Mouse (Mus musculus) thymus, postnatal 25 days (tissue): ENCODE data around the gene Gpam.
"Not testable (repeated sequence)": the region's sequence is repeated elsewhere in the genome, so short reads cannot be mapped to it uniquely, and the experiment has no call there.

Experiments
- DNase-seq: peaks from one replicate; pipeline ENCODE4 v3.0.0; 2022

The Gpam gene

DNA sequence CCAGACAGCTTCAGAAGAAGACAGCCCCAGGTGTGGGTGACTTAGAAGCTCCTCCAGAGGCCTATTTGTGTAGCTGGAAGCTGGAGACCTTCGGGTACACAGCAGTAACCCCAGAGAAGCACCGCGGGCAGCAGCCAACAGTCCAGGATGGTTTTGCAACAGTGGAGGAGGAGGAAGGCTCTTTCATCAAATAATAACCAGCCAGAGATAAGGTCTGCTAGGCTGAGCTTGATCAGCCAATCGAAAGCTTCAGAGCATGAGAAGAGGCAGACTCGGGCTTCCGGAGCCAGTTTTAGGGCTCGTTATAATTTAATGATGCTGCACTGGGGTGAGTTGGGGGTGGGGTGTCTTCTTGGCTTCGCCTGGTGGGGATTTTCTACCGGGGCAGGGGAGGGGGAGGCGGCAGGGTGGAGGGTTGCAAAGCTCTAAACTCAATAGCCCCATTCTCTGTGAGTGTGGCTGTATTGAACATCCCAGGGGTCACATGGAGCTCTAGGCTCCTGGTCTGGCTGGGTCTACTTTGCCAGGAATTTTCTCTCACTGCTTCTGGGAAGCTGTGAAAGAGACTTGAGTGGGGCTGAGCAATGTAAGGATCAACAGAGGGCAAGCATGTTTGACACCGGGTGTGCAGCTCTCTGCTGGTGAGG is at the start of gene Gpam:
Gene Gpam, minus strand, starts transcription at position 167 of the 647 bp plus-strand sequence.
- no peak for DNase-seq

DNA sequence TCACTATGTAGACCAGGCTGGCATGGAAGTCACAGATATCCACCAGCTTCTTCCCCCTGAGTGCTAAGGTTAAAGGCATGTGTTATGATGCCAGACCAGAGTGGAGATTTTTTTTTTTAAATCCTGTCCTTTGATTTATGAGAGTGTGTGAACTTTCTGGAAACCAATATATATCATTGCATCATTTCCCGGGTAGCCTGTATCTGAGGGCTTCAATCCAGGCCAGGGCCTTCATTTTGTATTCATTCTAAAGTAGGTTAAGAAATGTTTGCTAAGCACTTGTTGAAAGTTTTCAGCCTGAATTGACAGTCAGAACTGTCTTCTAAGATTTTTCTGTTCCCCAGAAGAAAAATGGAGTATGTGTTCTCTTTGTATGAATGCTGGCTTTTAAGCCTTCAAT is 44.5 kb upstream of the Gpam start:
- no peak for DNase-seq

- DNase-seq, result no peak
These were observed 43.4 kb upstream of the Gpam start for GRCm38 (mm10) chr19:55170399-55170798.

GRCm38 (mm10) chr19:55169236-55169729 is 42.2 kb upstream of the Gpam start:
- not testable (repeated sequence) for DNase-seq

GRCm38 (mm10) chr19:55168360-55168759 is 41.3 kb upstream of the Gpam start:
- no peak for DNase-seq

- no peak for DNase-seq
These were observed 40.7 kb upstream of the Gpam start for GRCm38 (mm10) chr19:55167741-55168140.

DNA sequence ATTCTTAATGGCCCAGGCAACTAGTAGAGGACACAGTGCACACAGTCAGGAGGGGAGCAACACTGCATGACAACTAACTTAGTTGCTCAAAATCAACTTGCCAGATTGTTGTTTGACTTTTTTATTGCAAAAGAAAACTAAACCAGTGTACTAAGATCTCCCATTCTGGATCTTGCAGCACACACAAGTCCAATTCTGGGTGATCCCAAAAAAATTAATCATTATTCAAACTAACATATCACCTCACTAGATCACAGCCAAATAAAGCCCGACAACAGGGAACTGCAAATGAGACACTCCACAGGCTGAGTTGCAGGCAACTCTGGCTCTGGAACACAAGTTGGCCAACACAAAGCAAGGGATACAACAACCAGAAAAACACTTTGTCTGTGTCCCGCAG is 39.7 kb upstream of the Gpam start:
- no peak for DNase-seq

GRCm38 (mm10) chr19:55165954-55166353 is 38.9 kb upstream of the Gpam start:
- DNase-seq, result no peak

GRCm38 (mm10) chr19:55165183-55165865 is 38.3 kb upstream of the Gpam start:
- no peak for DNase-seq

DNA sequence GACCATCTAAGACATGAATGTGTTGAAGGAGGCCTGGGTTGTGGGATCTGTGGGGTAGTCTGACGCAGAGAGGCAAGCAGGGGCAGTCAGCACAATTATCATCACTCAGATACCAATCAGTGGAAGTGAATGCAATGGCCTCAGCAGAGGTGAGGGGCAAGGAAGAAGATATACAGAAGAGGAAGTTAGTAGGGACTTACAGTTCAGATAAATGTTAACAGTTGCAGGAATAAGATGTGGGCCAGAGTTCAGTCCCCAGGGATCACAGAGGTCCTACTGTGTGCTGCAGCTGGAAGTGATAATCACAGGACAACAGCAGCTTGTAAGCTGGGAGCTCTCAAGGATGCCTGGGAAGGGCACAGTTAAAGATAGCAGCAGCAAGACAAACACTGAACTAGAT is 37.1 kb upstream of the Gpam start:
- no peak for DNase-seq

GRCm38 (mm10) chr19:55162271-55162670 is 35.2 kb upstream of the Gpam start:
- DNase-seq, result no peak

DNA sequence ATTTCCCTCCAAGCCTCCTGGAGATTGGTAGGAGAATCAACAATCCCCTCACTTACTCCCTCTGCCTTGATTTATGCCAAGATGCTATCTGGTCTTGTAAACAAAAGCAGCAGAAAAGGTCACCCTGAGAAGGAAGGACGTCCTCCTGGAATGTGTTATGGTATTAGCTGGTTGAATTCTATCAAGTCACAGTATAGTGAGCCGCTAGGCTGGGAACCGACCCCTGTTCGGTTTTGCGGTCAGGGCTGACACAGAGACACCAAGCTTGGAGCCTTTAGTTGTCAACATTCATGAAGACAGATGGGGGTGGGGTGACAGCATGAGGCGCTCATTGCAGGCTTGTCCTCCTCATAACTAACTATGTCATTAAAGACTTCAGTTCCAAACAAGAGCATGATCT is 32.8 kb upstream of the Gpam start:
- no peak for DNase-seq

GRCm38 (mm10) chr19:55158606-55159005 is 31.6 kb upstream of the Gpam start:
- no peak for DNase-seq

DNA sequence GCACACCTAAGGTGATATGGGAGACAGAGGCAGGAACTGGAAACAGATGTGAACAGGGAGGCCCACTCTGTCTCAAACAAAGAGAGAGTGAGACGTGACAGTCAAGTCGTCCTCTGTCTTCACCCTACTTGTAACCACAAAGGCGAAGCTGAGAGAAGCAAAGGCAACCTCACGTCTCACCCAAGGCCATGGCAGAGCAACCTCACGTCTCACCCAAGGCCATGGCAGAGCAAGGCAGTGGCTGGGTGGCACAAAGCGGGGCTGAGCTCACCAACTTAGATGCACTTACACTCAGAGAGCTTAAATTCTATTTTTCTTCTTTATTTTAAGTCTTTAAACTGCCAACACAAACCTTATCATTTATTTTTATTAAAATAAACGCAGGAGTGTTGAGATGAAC is 30.0 kb upstream of the Gpam start:
- DNase-seq, result no peak

GRCm38 (mm10) chr19:55152983-55153382 is 25.9 kb upstream of the Gpam start:
- no peak for DNase-seq

DNA sequence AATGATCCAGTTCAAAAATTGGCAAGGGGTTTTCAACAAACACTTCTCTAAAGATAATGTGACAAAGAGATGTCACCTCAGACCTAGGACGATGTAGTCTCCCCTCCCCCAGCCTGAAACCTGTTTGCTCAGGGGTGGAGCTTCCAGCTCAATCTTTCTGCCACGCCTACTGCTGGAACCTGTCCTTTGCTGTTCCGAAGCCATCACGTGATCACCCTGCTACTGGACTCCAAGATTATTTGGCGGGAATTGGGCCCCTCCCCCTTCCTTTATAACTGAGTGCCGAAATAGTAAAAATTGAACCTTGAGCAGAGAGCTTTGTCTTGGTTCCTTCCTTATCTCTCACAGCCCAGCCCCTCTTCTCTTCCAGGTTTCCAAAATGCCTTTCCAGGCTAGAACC is 25.2 kb upstream of the Gpam start:
- not testable (repeated sequence) for DNase-seq

GRCm38 (mm10) chr19:55149646-55150045 is 22.6 kb upstream of the Gpam start:
- no peak for DNase-seq

GRCm38 (mm10) chr19:55148109-55148508 is 21.1 kb upstream of the Gpam start:
- DNase-seq, result no peak

GRCm38 (mm10) chr19:55147568-55147967 is 20.5 kb upstream of the Gpam start:
- no peak for DNase-seq

- no peak for DNase-seq
These were observed 18.1 kb upstream of the Gpam start for GRCm38 (mm10) chr19:55145136-55145535.

DNA sequence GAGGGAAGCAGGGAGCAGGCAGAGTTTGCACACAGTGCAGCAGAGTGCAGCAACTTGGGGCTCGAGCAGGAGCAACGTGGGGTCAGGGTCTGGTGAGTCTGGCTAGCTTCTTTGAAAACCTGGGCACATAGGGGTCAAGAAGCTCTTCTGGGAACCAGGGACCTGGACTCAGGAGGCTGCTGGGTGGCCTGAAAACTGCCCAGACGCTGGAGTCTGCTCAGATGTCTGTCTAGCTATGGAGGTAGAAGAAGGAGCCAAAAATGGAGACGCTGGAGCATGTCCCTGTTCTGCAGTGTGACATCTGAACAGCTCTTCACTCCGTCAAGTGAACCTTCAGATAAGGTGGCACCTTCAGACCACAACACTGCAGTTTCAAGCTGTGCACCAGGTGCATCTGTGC is 17.7 kb upstream of the Gpam start:
- no peak for DNase-seq

DNA sequence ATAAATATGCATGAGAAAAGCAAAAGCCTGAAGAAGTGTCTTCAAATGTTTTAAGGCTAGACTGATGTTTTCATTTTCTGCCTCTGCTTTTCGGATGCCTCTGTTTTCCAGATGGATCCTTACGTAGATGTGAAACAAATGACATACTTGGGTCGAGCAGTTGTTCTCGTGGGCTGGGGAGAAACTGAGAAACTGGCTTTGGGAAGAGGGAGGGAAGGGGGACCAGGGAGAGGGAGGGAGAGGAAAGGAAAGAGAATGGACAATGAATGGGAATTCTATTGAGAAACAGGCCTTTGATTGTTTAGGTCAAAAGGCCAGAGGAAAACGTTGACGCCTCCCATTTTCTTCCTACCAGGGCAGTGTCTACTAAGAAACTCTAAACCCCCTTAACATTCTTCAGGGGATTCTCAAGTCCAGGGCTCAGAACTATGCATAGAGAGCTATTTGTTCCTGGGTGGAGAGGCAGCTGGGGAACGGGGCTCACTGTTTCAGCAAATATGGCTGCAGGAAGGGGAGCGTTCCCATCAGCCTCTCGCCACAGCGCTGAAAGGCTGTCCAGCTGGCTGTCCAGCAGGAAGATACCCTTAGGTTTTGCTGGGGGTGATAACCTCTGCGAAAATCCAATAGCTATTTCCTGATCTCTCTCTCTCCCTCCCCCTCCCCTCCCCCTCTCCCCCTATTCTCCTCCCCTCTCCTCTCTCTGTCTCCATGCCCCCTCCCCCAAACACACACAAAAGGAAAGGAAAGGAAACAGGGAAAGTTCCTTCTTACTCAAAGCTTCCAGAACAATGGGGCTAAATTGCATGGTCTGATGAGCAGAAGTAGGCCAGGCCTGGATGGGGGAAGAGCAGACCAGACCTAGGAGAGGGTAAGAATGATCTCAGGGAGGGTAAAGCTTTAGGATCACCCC is 16.6 kb upstream of the Gpam start:
- no peak for DNase-seq

DNA sequence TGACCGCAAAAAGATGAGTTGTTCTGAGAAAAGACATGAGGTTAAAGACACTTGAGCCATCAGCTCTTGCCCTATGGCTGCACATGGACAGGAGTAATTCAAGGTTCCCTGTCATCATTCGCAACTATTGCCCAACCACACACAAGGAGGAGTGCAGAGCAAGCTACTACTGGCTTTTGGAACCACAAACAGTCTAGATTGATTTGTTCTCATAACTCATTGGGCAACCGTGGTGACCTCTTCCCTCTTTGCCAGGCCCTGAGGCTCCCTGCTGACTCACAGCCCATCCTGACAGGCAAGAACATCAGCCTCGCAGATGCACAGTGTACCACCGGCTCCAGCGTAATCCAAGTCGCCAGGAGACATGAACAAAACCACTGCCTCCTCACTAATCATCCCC is 12.3 kb upstream of the Gpam start:
- DNase-seq, result no peak

DNA sequence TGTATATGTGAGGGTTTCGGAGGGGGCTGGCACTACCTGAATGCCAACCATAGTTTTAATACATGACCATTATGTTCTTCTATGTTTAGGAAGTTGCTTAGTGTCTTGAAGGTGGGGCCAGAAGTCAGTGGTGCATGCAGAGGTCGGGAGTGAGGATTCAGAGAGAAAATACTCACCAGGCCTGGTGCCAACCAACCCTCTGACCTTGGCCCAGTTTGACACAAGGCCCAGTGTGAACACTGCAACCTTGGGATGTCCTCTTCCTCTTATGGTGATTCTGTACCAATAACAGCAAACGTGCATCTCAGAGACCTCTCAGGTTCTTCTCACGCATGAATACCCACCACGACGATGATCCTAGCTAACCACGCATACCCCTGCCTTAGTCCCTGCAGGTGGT is 11.5 kb upstream of the Gpam start:
- DNase-seq, result no peak
